Mouse (Mus musculus): ENCODE measurements around the gene Cep57. TPM values are rescaled to one million over a fixed set of nuclear protein-coding genes. Genes with fewer than 3 reads are reported as not detected.

Cep57 gene
- polyA plus RNA-seq, 1 experiment from 2014 or later: 69.9 TPM

GRCm38 (mm10) chr9:13766570-13766969 is 60.3 kb downstream of the Cep57 start:
- Histone ChIP-seq H3K4me1 (no peaks in the 10 kb centered on the region), H3K36me3 (replicated peaks) (peaks cover 2% of the 10 kb centered on the region; the same call in 1 of the 2 replicates), H3K27ac (no peak overlapping the region), H3K4me3 (no peak overlapping the region), H3K9me3 (no peaks in the 10 kb centered on the region), H3K27me3 (ENCODE audit: poor library complexity, severe bottlenecking) (no peaks in the 10 kb centered on the region)
- 95% methylated on average over 7 of the region's 7 CpGs for WGBS
- no peak for DNase-seq (ENCODE audit: extremely low spot score, low spot score)

GRCm38 (mm10) chr9:13765624-13766023 is 61.3 kb downstream of the Cep57 start:
- Histone ChIP-seq H3K9me3 (no peaks in the 10 kb centered on the region), H3K27ac (no peak overlapping the region), H3K4me3 (no peak overlapping the region), H3K4me1 (no peaks in the 10 kb centered on the region), H3K27me3 (ENCODE audit: poor library complexity, severe bottlenecking) (no peaks in the 10 kb centered on the region), H3K36me3 (replicated peaks) (peaks cover 2% of the 10 kb centered on the region; the same call in 1 of the 2 replicates)
- no peak for DNase-seq (ENCODE audit: extremely low spot score, low spot score)
- WGBS: 96% methylated on average over 2 of the region's 2 CpGs

- Histone ChIP-seq H3K9me3 (peaks cover 8% of the 10 kb centered on the region; the same call in 1 of the 2 replicates), H3K4me3 (no peak overlapping the region), H3K27me3 (ENCODE audit: poor library complexity, severe bottlenecking) (no peaks in the 10 kb centered on the region), H3K4me1 (no peaks in the 10 kb centered on the region), H3K27ac (no peak overlapping the region), H3K36me3 (replicated peaks) (peaks cover 17% of the 10 kb centered on the region)
- 92% methylated on average over 3 of the region's 3 CpGs for WGBS
- DNase-seq (ENCODE audit: extremely low spot score, low spot score): no peak
Observed at GRCm38 (mm10) chr9:13760430-13760829, 66.5 kb downstream of the Cep57 start.

Other genes starting within 250 kb of the Cep57 start
- gene Mtmr2, start 78.7 kb downstream of the Cep57 start, polyA plus RNA-seq (2016; fragmentation: Nextera tagmentation; extraction: Ambion mirVana): 77.5 and 77.7 TPM in 2 replicates
- gene Fam76b, start 609 bp upstream of the Cep57 start, polyA plus RNA-seq (2016; fragmentation: Nextera tagmentation; extraction: Ambion mirVana): 22.4 and 23.4 TPM in 2 replicates